Mouse (Mus musculus) mouse embryonic stem cell (cell line): ENCODE measurements around the gene Zkscan17.

Source experiments
- in situ Hi-C, 2 experiments: fragments of 300-500 bp; cut with MboI; formaldehyde crosslinking; loops; 1 replicate in 1 of 2; 3 replicates in 1 of 2; pipeline ENCODE4 v1.14.3; 2019 to 2020; ENCODE audit warnings: low sequenced_read_pairs in 2 of 2, low pct_unique_long_range_greater_than_20kb in 1 of 2, mixed read lengths in 1 of 2; ENCODE audit not compliant: unreplicated experiment in 1 of 2

The Zkscan17 gene

DNA sequence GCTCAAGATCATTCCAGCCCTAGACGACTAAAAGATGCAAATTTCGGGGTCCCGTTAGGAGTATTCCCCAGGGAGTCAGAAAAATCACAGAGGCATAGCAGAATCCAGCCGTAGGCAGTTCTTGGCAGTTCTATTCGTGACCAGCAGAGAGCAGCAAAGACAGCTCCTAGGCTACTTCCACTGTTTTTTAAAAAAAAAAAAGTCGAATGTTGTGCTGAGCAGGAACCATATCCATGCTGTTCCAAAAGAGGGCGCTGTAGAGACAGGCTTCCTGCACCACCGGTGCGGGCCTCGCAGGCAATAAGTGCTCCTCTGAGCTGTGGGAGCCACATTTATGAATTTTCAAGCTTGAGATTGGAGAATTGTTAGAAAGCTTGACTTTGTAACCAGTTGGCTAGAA, 1.3 kb downstream of the Zkscan17 start:
- in situ Hi-C loops: no loop called here

DNA sequence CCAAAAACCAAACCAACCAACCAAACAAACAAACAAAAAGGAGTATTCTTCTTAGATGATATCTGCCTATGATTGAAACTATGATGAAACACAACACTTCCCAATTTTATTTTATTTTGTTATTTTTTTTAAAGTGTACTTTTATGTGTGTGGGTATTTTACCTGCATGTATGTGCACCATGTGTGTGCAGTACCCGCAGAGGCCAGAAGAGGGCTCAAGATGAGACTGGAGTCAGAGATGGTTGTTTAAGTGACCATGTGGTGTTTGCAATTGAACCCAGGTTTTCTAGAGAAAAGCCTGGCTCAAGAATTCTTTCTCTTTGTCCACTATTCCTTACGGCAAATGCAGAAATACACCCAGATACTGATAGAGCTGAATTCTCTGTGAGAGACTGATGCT, 2.4 kb downstream of the Zkscan17 start:
- in situ Hi-C loops: no loop called here

DNA sequence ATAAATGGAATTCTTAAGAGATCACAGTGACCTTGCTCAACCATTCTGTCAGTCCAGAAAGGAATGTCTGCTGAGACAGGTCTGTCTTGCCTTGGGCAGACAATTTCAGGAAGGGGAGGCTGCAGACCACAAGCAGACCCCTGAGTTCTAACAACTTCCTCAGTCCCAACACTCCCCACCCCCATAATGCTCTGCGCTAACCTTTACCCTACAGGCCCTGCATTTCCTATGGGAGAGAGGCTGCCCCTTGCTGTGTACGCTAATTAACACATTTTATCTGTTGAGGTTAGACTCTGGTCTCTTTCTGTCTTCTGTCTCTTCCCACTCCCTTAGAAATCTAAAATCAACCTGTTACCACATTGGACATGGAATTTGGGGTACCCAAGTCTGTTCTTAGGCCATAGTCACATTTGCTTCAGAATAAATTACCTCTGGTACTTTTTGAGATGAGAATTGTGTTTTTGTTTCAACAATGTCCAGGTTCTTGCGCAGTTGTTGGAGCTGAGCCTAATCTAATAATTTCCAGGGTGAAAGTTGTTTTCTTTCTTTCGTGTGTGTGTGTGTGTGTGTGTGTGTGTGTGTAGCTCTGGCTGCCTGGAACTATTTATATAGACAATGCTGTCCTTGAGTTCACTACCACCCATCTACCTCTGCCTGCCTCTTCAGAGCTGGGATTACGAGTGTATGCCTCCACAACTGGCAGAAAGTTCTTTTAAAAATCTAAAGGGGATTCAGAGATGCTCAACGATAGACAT, 6.6 kb downstream of the Zkscan17 start:
- in situ Hi-C loops: no loop called here

DNA sequence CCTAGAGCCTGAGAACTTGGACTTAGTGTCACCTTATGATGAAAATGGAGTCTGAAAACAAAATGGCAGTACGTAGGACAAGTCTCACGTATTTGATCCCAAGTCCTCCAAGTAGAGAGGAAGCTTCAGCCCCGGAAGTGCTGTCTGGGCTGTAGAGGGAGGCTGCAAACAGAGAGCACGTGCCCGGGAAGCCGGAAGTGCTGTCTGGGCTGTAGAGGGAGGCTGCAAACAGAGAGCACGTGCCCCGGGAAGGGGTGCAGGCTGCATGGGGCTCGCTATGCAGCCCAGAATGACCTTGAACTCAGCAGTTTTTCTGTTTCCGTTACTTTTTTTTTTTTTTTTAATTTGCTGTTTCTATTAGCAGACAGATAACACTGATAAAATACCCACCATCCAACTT, 8.3 kb downstream of the Zkscan17 start:
- in situ Hi-C loops: no loop called here

DNA sequence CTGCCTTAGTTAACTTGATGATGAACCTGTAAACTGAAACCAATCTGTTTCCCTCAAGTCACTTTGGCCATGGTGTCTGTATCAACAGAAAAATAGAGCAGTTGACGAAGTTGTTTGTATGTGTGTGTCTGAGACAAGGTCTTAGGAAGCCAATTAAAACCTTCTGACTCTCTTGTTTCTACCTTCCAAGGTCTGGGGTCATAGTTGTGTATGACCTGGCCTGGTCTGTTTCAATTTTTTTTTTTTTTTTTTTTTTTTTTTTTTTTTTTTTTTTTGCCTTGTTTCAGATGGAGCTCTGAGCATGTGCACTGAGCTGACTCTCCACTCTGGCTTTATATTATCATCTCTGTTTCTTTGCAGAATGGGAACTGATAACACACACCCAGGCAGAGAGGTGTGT, 9.1 kb downstream of the Zkscan17 start:
- in situ Hi-C loops: no loop called here

DNA sequence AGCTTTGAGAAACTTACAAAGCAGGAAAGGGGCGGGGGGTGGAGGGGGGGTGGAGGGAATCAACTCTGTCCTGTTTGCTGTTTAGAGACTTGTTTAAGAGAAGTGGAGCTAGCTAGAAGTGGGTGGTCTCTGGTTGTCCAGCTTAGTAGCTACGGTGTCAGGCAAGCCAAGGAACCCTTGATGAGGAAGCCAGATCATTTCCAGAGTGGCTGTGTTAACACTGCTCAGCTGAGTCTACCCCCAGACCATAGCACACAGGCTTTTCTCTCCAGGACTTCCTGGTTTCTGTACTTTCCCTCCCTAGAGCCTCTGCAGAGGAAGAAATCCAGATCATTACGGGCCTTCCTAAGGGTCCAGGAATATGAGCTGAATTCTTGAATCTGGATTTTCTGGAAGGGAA, 11.8 kb downstream of the Zkscan17 start:
- in situ Hi-C loops: no loop called here

DNA sequence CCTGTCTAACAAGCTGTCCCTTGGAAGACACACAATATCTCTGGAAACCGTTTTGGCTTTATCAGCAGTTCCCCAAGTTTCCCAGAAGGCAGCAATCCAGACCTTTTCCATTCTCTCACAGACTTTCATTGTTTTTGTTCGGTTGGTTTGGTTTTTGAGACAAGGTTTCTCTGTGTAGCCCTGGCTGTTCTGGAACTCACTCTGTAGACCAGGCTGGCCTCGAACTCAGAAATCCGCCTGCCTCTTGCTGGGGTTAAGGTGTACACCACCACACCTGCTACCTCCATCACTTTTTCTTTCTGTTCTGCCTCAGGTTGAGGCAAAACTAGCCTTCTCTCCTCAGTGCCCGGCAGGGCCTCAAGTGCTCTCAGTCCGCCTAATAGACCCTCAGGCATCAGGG, 12.2 kb downstream of the Zkscan17 start:
- in situ Hi-C loops: no loop called here

DNA sequence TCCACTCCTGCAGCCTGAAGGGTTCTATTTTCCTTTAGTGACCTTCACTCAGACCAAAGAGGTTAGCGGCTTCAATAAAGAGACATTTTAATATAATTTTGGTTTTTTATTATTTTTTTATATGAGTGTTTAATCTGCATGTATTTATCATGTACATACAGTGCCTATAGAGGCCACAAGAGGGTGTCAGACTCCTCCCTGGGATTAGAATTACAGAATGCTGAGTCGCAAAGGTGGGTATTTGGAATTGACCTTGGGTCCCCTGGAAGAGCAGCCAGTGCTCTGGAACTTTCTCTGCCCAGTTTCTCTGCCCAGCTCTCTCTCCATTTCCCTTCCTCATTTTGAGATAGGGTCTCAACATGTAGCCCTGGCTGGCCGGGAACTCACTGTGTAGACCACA, 13.0 kb downstream of the Zkscan17 start:
- in situ Hi-C loops: no loop called here

DNA sequence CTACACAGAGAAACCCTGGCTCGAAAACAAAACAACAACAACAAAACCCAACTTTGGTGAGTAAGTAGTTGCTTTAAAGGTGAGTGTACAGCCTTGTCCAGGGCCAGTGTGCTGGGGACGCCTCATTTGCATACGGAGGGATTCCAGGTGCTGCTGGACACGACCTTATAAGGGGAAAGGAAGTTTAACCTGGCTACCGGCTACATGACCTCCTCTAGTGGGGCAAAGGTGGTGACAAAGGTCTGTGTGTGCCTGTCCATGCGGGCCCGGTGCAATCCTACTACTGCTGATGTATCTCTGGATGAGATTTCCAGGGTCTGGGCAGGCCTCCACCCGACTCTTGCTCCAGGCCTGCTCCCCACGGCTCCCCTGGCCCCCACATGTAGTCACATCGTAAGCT, 13.8 kb downstream of the Zkscan17 start:
- in situ Hi-C loops: no loop called here

DNA sequence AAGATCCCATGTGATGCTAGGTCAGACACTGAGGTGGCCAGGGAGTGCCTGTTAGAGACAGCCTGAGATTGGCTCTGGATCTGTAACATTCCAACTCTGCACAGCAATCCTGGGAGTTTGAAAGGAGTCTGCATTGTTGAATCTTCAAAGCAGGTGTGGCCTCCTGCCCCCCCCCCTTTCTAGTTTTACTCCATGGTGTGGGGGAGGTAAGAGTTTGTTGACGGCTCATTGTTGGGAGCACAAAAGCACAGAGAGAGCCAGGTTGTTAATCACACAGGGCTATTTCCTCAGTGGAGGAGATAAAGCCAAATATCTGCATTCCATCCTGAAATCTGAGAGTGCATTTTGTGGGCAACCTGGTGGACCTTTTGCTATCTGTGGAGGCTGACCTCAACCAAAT, 15.0 kb downstream of the Zkscan17 start:
- in situ Hi-C loops: no loop called here

DNA sequence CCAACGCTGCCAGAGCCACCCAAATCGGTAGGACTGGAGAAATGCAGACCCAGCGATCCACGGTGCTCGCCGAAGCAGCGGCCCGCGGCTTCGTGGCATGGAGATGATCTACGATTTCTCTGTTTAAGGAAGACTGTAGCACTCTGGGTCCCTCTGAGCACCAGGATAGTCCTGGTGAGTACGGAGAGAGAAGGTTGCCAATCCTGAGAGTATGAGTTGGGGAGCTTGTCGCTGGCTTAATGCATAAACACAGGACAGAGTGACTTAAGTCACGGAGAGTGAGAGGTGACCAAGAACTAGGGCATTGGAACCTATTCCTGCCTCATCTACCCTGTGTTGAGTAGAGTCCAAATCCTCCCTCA, 19.9 kb downstream of the Zkscan17 start:
- in situ Hi-C loops: no loop called here

DNA sequence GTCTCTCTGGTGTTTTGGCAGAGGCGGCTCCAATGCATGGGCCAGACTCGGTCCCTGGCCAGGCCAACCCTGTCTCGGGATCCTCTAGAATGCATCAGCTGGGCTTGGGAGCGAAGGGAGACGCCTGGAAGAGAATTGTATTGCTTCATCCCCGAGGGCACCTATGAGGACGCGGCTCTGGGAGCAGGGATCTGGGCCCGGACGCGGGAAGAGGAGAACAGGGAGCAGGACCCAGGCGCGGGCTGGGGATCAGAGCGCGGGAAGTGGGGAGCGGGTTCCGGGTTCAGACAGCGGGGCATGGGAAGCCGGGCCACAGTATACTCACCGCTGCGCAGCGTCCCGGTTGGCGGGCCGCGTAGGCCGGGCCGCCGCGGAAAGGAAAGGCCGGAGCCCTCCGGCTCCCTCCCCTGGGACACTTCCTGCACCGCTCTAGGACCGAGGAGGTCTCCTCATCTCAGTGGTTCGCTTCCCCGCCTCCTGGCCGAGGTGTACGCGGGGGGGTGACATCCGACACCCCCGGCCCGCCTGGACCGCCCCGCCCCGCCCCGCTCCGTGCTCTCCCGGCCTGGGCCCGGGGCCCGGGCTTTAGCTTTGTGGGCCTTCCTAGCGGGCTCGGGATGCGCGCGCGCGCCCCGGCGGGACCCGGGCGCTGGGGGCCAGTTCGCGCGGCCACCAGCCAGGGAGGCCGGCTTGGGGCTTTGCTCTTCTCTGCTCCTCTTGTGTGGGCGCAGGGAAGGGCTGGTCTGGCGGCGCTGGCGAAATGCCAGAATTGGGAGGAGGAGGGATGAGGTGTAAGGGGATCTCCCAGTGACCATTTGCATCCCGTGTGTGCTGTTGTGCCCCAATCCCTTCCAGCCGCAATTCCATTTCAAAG, 20.5 kb downstream of the Zkscan17 start:
- in situ Hi-C loops: no loop called here

DNA sequence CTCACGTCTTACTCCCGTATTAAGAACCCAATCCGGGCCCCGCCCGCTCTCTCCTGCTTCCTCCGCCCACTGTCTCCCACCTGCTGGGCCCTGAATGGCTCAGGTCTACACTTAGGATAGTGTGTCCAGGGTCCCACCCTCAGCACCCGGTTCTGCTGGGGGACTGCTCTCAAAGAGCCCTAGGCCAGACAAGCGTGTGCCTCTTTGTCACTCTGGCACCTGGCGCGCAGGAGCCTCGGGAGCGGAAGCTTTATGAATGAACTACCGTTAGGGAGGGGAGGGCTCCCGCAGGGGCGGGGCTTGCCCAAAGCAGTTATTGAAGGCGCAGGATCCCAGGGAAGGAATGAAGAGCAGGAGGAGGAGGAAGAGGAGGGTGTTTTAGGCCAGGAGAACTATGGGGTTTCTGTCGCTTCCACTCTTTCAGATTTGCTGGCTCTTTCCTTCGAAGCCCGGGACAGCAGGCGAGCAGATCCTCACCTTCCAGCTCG, 21.2 kb downstream of the Zkscan17 start:
- in situ Hi-C loops: no loop called here

DNA sequence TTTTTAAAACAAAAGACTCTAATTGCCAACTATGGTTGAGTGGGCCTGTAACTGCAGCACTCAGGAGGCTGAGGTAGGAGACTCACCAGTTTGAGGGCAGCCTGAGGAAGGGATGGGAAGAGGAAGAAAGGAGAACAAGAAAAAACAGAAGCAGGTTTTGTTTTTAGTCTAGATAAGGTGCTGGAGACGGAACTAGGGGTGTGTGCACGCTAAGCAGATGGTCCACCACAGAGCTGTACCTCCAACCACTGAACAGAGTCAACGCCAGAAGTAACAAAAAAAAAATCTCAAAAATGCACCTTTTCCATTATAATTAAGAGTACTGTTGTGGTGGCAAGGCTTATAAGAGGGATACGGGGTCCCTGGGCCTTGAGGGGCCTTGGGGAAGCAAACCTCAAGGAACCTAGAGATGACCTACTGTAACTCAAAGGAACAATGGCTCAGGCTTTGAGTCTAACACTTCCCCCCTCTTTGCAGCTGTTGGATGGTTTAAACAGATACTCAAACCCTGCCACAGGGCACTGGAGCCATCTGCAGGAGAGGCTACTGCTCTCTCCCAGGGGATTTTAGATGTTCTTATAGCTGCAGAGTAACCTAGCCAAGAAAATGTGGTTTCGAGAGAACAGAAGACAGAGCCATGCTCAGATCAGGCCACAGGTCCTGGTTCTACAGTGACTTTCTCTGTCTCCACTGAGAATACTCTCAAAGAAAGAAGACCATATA, 24.4 kb downstream of the Zkscan17 start:
- in situ Hi-C loops: no loop called here

DNA sequence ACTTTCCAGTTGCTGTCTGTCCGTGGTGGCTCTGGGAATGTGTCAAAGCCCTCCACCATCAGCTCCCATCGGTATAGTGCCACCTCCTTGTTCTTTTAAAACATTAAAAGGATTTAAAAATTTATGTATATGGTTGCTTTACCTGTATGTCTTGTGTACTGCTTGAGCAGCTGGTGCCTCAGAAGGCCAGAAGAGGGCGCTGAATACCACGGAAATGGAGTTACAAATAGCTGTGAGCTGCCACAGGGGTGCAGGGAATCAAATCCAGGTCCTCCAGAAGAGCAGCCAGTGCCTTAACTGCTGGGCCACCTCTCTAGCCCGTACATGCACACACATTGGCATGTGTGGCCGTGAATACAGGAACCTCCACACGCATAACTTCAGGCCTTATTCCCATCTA, 28.8 kb downstream of the Zkscan17 start:
- in situ Hi-C loops: loop anchor here in 1 of 2 experiments (25.0 kb wide), 1 partner anchor 410 kb away; no protein-coding TSS in a partner anchor

DNA sequence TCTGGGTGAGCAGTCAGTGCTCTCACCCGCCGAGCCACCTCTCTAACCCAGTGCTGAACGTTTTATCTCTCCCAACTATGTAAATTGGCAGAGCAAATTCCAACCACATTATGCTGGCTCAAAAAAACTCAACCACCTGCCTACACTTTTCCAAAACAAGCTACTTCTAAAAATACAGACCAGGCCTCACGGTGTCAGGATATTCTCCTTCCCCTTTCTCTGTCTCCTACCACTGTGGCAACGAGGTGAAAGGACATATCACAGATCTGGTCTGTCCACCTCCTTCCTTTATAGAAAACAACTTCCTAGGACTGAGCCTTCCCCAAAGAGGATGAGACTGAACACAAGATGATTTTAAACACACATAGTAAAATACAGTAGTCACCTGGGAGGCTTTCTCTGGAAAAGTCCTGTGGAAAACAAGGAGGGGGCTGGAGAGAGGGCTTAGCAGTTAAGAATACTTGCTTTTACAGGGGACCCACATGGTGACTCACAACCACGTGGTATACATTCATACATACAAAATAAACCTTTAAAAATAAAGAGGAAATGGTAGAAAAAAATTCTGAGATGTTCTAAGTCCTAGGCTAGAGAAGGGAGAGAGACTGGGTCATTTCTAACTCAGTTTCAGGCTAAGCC, 29.8 kb downstream of the Zkscan17 start:
- in situ Hi-C loops: loop anchor here in 1 of 2 experiments (25.0 kb wide), 1 partner anchor 409 kb away; no protein-coding TSS in a partner anchor

DNA sequence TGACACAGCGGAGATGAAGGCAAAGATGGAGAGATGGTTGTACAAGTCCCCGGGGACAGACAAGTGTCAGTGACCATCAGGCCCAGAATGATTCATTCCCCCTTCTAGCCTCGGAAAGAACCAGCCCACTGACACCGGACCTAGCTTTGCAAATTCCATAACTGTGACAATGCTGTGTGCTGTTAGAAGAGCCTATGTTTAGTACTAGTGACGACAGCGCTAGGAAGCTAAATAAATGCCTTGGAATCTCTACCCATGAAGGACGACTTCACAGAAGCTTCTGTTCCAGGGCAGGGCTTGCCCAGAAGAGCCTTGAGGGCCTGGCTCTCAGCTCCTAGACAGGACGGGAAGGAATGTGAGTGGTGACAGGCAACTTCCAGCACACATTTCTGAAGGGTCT, 40.3 kb downstream of the Zkscan17 start:
- in situ Hi-C loops: loop anchor here in 1 of 2 experiments (25.0 kb wide), 1 partner anchor 399 kb away; no protein-coding TSS in a partner anchor

DNA sequence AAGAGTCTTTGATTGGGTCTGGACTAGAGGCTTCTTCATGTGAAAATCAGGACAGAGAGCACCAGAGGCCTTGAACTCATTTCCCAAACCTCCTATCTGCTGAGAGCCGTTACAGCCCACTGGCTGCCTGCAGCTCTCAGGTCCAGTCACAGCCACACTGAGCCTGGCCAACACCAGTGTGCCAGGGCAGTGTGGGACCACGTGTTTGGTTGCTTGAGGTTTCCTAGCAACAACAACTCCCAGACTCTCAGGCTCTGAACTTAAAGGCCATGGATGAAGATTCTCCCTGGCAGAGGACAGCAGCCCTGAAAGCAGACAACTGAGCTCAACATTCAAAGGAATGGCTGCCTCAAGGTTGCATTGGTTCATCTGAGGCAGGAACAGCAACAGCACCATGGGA, 40.9 kb downstream of the Zkscan17 start:
- in situ Hi-C loops: loop anchor here in 1 of 2 experiments (25.0 kb wide), 1 partner anchor 398 kb away; no protein-coding TSS in a partner anchor
